Mouse (Mus musculus) heart, postnatal 10 days (tissue): ENCODE results near the gene Sccpdh. TPM values are rescaled to one million over a fixed set of nuclear protein-coding genes. Genes with fewer than 3 reads are reported as not detected.
"Not testable (repeated sequence)": the region's sequence is repeated elsewhere in the genome, so short reads cannot be mapped to it uniquely, and the experiment has no call there.

Experiments used
- DNase-seq, 2 experiments: peaks; one replicate each; pipeline ENCODE4 v3.0.0; 2021
- intact Hi-C: fragments of 180-260 bp; cut with DNase I; formaldehyde crosslinking; loops from one replicate; pipeline ENCODE4 v1.15.1; 2025
- total RNA-seq, 2 experiments: library from RNA; stranded (reverse); gene quantifications; 2 replicates each; pipeline ENCODE4 v1.2.3; 2021

Sccpdh gene
- 10 to 100 TPM; 68.9 to 70.8 TPM for total RNA-seq

DNA sequence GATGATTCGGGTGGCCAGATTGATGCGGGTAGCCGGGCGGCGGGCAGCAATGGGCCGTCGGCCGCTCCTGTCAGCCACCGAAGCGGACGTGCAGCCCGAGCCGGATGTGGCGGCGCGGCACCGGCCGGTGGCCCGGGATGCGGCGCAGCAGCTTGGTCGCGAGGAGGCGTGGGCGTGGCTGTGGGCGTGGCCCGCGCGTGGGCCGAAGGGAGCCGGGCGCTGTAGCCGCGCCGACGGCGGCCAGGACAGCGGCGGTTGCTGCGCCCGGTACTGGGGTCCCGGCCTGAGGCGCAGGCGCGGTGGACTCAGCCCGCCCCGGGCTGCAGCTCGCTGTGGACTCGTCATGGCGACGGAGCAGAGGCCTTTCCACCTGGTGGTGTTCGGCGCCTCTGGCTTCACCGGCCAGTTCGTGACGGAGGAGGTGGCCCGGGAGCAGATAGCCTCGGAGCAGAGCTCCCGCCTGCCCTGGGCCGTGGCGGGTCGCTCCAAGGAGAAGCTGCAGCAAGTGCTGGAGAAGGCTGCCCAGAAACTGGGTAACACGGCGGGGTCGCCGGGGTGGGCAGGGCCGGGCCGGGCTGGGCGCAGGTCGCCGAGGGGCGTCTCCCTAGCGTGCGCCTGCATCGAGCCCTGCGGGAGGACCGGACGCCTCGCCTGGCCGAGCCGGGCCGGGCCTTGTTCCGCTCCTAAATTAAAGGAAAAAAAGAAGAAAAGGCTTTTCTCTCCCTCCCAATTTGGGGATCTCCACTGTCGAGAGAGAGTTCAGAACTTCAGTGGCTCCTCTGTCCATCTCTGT, at the start of gene Sccpdh:
Sccpdh (plus strand) TSS at position 198 of the 793 bp plus-strand sequence.
- DNase-seq = peak; percentile 91 to 94
- intact Hi-C loops = no loop called here

DNA sequence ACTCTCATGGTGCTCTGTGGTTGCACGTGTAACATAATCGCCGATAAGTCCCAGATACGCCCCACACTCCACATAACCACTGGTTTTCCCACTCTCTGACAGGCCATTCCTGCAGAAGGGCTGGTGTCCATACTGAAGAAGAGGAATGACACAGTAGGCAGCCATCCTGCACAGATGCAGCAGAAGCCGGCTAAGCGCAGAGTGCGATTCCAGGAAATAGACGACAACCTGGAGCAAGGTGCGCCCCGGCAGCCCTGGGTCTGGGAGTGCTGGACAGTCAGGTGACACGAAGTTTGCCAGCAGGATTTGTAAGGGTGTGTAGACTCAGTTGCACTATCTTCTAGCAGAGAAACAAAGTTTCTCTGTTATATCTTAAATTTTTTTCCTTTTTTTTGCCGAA, 45.3 kb upstream of the Sccpdh start:
- intact Hi-C loops = no loop called here

DNA sequence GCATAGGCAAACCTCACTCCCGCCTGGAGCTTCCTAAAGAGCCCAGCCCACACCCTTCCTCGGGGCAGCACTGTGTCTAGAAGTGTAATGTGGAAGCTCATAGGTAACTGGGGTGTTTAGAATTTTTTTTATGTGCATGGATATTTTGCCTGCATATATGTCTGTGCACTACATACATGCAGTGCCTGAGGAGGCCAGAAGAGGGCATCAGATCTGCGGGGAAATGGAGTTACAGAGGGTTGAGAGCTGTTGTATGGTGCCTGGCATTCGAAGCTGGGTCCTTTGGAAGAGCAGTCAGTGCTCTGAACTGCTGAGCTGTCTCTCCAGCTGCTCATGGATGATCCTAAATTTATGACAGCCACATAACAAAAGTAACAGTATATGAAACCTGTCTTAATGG, 44.4 kb upstream of the Sccpdh start:
- intact Hi-C loops = loop anchor here (2.0 kb wide), 2 partner anchors 77 to 117 kb away; partner anchors contain the start of genes Cnst and Tfb2m
- DNase-seq = peak; percentile 33 to 59

More for the DNA sequence above, 45.3 kb upstream of the Sccpdh start:
- no peak for DNase-seq

GRCm38 (mm10) chr1:179624354-179624753, 43.7 kb upstream of the Sccpdh start:
- intact Hi-C loops = loop anchor here (2.0 kb wide), 2 partner anchors 78 to 118 kb away; partner anchors contain the start of genes Cnst and Tfb2m
- peak; percentile 60 to 77 for DNase-seq

DNA sequence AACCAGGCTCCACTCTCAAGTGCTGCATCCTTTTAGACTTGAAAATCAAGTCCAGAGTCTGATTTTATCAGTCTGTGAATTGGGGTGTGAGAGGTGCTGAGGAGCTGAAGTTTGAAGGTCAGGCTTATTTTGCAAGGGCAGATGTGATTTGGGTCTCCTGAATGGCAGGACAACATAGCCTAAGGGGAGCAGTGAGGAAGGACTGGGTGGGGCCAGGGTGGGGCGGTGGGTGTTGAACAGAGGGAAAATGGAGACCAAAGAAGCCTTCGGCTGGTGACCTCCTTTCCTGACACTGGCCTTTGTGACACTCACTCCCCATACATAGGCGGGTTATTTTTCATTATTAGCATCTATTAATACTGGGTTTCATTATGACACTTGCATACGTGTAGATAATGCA, 40.2 kb upstream of the Sccpdh start:
- DNase-seq = no peak
- intact Hi-C loops = no loop called here

GRCm38 (mm10) chr1:179628438-179629106, 39.4 kb upstream of the Sccpdh start:
- intact Hi-C loops = no loop called here
- DNase-seq = no peak

DNA sequence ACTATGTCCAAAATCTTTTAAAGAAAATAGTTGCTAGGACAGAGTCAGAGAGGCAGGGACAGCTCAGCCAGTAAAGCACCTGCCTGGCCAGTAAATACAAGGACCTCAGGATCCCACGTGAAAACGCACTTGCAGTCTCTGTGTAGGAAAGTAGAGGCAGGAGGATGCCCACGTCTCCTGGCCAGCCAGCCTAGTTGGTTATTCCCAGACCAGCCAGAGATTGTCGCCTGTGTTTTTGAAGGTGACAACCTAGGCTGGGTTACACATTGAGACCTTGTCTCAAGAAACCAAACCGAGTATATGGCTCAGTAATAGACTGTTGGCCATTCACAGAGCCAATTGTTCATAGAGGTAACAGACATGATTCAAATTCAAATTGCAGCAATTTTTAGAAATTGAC, 38.7 kb upstream of the Sccpdh start:
- intact Hi-C loops = no loop called here

DNA sequence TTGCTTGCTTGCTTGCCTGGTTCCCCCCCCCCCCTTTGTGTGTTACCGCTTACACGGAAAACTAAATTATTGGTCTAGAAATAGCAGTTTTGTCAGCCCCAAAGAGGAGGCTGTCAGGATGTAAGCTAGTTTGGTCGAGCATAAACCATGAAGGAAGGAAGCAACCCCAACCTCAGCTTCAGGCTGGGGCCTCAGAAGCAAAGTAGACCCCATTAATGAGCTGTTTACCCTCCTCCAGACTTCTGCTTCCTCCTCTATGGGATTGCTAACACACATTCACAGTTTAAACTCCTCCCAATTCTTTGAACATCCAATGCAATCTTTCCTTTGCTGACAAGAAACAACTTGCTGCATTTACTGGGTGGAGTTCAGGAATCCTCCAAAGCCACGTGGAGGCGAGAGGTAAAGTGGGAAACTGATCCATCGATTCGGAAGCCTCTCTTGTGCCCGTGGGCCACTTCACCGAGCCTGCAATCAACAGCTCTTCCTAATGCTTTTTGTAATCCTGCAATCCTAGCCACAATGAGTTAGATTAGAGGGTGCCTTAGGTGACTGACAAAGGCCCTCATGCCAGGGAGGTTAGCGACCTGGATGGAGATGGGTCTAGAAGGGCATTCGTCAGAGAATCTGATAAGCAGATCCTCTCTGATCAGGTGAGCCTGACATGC, 35.1 kb upstream of the Sccpdh start:
- DNase-seq = no peak
- intact Hi-C loops = no loop called here

More for the DNA sequence above, 38.7 kb upstream of the Sccpdh start:
- no peak for DNase-seq

DNA sequence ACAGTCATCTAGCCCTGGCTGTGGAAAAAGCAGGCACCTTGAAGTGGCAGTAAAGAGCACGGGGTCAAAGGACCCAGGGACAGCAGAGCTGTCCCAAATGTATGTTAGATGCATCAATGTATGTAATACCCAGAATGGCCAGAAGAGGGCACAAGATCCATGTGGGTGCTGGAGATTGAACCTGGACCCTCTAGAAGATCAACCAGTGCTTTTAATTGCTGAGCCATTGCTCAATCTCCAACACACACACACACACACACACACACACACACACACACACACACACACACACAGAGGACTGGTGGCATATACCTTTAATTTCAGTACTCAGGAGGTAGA, 34.6 kb upstream of the Sccpdh start:
- DNase-seq = peak; percentile 39 to 61
- intact Hi-C loops = no loop called here

DNA sequence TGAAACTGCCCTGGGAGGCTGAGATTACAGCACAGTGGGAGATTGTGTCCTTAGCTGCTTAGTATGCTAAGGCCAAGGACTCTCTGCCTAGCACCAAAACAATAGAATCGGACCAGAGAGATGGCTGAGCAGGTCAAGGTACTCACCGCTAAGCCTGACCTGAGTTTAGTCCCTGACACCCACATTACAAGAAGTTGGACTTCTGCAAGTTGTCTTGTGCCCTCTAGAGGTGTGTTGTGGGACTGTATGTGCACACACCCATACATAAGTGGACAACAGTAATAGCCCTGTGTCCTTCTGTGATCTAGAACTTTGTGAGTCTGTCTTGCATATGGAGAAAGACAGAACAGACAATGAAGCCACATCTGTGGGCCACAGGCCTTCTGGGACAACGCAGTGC, 33.9 kb upstream of the Sccpdh start:
- intact Hi-C loops = no loop called here
- DNase-seq = no peak

- intact Hi-C loops = loop anchor here (10.0 kb wide), 2 partner anchors 92 to 202 kb away; no protein-coding TSS in a partner anchor
- no peak for DNase-seq
Observed at GRCm38 (mm10) chr1:179642726-179643125, 25.3 kb upstream of the Sccpdh start.

- intact Hi-C loops = loop anchor here (10.0 kb wide), 2 partner anchors 91 to 201 kb away; no protein-coding TSS in a partner anchor
- DNase-seq = peak in 1 of 2 experiments; percentile 46
Observed at GRCm38 (mm10) chr1:179644151-179644550, 23.9 kb upstream of the Sccpdh start.

DNA sequence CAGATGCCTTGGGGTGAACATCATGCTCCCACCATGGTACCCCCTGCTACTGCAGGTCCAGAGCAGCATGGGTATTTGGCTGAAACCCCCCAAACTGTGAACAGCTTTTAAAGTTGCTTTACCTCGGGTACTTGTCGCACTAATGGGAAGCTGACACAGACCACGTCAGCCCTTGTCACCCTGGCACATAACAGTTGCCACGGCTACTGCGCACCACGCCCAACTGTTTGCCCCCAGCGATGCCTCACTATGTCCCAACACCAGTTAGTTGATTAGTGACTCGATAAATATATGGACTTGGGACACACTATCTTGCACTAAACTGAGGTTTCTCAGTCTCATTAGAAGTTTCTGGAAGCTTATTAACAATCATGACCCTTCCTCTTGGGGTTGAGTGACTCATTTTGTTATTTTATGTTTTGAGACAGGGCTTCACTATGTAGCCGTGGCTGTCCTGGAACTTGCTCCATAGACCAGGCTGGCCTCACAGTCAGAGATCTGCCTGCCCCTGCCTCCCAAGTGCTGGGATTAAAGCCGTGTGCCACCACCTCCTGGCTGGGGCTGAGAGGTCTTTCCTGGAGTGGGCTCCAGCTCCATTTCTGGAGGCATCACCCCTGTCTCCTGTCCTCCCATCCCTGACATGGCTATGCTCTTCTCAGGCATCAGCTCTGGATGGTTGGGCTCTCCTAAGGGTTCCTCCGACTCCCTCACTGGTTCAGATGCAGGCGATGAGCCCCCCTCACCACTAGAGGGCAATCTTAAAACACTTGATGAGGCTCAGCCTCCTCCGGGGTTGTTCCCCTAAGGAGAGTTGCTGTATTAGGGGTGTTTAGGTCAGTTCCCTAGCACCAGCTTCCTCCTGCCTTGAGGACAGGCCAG, 22.7 kb upstream of the Sccpdh start:
- DNase-seq = peak; percentile 87 to 91
- intact Hi-C loops = loop anchor here (10.0 kb wide), 2 partner anchors 89 to 199 kb away; no protein-coding TSS in a partner anchor

DNA sequence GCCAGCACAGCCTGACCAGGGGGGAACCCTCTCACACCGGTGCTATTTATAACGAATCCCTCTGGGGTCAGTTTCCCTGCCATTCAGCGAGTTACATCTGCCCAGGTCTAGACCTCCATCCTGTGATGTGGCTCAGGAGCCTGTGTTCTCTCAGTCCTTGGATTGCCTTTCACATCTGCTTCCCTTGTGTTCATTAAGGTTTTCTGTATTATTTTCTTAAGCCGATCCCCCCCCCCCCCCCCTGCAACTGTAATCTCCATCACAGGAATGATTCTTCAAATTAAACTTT, 22.1 kb upstream of the Sccpdh start:
- intact Hi-C loops = loop anchor here (10.0 kb wide), 2 partner anchors 89 to 199 kb away; no protein-coding TSS in a partner anchor
- no peak for DNase-seq

DNA sequence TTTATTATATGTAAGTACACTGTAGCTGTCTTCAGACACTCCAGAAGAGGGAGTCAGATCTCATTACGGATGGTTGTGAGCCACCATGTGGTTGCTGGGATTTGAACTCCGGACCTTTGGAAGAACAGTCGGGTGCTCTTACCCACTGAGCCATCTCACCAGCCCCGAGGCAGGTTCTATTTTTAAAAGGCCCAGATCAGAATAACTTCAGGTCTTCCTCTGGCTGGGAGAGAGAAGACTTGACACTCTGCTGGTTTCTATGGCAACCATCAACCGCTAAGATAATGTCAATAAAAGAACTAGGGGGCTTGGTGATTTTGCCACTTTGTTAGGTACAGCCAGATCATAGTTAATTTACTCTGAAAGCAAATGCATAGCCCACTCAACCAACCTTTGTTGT, 19.3 kb upstream of the Sccpdh start:
- intact Hi-C loops = loop anchor here (10.0 kb wide), 2 partner anchors 86 to 196 kb away; no protein-coding TSS in a partner anchor
- DNase-seq = not testable (repeated sequence)

GRCm38 (mm10) chr1:179649324-179649723, 18.7 kb upstream of the Sccpdh start:
- intact Hi-C loops = loop anchor here (10.0 kb wide), 2 partner anchors 85 to 195 kb away; no protein-coding TSS in a partner anchor
- DNase-seq = no peak

- intact Hi-C loops = no loop called here
- DNase-seq = no peak
Observed at GRCm38 (mm10) chr1:179650284-179650683, 17.7 kb upstream of the Sccpdh start.

DNA sequence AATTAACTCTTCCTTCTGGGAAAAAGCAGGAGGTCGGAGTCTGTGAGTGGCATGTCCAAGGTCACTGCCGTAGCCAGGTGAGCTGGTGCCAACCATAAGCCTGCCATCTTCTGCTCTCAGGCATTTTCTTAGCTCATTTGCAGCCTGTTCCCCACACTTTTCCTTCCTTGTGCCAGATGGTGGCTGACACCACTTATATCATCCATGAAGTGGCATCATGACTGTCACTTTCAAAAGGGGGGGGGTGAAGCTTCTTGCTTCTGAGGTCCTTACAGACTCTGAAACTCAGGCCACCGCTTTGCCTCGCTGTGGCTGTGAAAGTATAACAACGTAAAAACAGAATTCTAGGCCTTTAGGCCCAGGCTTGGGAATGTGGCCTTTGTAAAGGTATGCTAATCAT, 16.8 kb upstream of the Sccpdh start:
- intact Hi-C loops = no loop called here
- DNase-seq = no peak

DNA sequence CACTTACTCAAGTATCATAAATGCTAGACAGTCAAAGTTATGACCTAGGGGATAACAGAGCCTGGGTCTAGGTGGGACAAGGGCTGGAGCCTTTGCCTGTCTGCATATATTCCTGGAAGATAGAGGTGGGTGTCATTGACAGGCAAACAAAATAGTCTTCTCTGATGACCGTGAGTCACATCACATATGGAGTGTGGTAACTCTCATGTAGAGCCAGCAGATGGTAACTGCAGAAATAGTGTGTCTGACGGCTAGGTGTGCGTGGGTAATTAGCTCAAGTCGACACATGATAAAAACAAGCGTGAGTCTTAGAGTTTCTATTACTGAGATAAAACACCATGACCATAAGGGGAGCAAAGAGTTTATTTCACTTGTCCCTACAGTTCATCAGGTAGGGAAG, 4.9 kb upstream of the Sccpdh start:
- intact Hi-C loops = no loop called here
- DNase-seq = no peak

DNA sequence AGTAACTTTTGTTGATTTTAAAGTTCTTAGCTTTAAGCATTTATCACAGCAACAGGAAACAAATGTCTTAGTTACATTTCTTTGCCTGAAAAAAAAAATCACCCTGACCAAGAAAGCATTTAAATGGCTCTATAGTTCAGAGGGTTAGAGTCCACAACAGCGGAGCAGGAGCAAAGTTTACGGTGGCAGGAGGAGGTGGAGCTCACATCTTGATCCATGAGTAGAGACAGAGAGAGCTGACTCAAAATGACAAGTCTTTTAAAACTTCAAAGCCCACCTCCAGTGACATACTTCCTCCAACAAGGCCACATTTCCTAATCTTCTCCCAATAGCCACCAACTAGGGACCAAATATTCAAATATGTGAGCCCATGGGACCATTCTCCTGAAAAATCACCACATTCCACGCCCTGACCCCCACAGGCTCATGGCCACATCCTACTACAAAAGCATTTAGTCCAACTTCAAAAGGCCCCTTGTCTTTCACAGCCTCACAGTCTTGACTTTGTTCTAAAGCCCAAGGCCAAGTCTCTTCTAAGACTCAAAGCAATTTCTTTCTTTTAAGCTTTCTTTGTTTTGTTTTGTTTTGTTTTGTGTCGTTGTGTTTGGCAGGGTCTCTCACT, 3.6 kb upstream of the Sccpdh start:
- intact Hi-C loops = no loop called here
- no peak for DNase-seq
